Mouse (Mus musculus) heart, postnatal 25 days (tissue): ENCODE measurements around the gene Slc9a3r2. TPM values are rescaled to one million over a fixed set of nuclear protein-coding genes. Genes with fewer than 3 reads are reported as not detected.

Source experiments
- DNase-seq: peaks from one replicate; pipeline ENCODE4 v3.0.0; 2022; ENCODE audit warnings: low spot score
- intact Hi-C: fragments of 180-260 bp; cut with DNase I; formaldehyde crosslinking; loops from one replicate; pipeline ENCODE4 v1.15.1; 2025
- microRNA-seq: library from miRNA; unstranded; fragments of <30 nt; microRNA quantifications from one replicate; pipeline ENCODE4 v1.2.0, GENCODE M21; 2022
- total RNA-seq, 2 experiments: library from RNA; stranded (reverse); gene quantifications; 2 replicates each; pipeline ENCODE4 v1.2.3; 2021

Slc9a3r2 gene
- total RNA-seq, 2 experiments from 2014 or later: 96.0 to 135 TPM

DNA sequence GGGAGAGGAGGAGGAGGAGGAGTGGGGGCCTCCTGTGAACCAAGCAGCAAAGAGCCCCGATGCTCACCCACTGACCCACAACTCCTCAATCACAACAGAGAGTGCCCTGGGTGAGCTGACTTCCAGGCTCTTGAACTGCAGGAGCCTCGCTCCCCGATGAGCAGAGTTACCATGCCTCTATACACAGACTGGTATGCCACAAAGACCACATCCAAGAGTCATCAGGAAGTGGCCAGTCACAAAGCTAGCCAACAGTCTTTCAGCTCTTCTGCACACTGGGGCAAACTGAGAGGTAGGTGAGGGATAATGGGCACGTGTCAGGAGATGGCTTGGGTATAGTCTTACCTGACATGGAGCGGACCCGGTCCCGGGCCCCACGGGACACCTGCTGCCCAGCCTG is 46.2 kb downstream of the Slc9a3r2 start:
- no peak for DNase-seq
- intact Hi-C loops: no loop called here

DNA sequence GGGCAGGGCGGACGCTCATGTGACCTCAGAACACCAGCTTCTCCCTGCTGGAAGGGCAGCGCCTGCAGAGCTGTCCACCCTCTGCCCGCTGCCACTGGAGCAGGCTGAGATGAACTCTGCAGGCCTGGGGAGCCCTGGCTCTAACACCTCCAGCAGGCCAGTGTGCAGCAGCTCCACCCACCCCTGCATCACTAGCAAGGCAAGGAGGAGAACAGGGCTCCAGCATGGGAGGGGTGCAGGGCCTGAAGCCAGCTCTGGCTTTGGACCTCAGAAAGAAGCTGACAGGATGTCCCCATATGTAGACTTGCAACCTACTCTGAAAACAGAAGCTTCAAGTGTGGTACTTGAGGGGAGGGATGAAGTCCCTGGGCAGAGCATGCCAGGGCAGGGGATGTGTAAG is 49.6 kb downstream of the Slc9a3r2 start:
- no peak for DNase-seq
- intact Hi-C loops: no loop called here

DNA sequence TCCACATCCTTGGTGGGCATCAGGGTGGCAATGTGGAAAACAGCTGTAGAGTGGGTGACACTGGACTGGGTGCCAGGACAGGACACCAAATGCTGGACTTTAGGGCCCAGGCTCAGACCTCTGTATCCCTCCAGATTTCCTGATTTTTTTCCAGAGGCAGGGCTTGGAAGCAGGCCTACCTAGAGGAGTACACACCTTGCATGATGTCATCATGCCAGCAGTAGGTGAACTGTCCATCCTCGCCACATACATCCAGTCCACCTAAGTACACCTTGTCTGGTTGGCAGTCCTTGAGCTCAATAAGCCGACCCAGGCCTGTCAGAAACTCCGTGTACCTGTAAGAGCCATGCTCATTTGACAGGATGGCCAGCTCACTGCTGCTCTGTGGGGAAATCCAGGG is 52.1 kb downstream of the Slc9a3r2 start:
- no peak for DNase-seq
- intact Hi-C loops: no loop called here

DNA sequence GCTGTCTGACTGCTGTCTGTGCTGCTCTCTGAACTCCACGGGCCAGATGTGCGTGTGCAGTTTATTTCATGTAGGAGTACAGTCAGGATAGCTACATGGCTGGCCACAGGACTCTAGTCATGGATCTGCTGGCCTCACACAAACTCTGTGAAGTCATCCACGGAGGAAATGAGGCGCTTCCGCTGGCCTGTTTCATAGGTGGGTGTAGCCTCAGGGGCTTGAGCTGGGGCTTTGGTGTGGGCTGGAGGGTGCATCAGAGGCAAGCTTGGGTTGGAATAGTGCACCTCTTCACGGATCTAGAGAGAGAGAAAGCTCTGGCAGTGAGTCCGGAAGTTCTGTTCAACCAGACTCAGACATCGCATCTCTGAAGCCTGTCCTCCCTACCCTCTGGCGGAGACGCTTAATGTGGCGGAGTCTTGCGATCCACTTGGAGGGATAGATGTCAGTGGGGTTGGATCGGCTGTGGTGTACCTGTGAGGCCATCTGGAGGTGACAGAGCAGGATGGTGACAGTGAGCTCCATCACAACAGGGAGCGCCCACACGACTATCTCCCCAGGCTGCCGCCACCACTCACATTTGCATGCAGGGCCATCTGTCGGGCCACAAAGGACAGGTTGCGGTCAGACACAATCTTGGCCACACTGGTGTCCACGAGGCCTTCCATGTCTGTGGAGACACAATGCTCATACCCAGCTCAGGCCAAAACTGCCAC is 53.5 kb downstream of the Slc9a3r2 start:
- DNase-seq: no peak
- intact Hi-C loops: no loop called here

DNA sequence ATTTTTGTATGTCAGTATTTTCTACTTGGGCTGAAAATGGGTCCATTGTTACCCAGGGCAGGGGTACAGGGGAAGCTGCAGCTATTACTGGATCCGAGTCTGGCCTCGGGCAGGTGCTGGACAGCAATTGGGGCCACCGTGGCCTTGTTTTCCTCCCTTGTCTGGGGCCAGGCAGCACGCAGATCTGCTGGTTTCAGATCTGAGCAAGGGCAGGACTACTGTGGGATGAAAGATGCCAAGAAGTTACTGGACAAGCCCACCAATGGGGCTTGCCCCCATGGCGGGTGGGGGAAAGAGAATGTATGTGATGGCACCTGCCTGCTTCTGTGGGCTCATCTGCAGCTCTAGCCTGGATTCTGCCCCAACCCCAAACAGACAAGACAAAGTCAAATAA is 54.1 kb downstream of the Slc9a3r2 start:
- DNase-seq: no peak
- intact Hi-C loops: no loop called here

DNA sequence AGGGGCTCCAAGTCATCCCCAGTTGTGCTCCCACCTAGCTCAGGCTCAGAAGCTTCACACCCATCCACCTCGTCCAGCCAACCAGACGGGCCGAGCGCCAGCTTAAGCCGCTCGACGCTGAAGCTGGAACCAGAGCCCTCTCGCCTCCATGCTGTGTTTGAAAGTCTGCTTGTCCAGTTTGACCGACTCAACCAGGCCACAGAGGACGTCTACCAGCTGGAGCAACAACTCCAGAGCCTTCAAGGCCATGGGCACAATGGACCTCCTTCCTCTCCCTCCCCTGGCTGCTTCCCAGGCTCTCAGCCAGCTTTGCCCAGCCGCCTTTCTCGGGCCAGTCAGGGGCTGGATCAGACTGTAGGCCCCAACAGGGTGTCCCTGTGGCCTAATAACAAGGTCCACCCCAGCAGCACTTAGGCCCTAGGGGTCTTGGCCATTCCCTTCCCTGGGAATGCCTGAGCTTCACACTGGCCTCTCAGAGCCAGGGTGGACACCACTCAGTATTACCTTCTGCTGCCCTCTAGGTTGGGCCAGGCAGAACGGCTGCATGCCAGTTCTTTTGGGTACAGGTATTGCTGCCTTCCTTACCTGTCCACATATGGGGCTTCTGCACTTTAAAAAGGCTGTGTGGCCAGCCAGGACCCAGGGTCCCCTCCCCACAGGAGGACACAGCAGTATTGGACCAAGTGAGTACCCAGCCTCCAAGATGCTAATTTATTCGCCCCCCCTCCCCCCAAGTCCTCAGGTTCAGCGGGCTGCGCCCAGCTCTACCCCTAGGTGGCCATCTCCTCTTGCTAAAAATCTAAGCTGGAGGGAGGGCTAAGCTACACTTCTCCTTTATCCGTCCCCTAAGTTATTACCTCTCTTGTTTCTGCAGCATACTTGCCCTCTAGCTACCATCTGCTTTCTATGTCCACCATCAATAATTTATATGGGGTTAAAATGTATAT is 54.7 kb downstream of the Slc9a3r2 start:
- intact Hi-C loops: no loop called here
- DNase-seq: no peak

DNA sequence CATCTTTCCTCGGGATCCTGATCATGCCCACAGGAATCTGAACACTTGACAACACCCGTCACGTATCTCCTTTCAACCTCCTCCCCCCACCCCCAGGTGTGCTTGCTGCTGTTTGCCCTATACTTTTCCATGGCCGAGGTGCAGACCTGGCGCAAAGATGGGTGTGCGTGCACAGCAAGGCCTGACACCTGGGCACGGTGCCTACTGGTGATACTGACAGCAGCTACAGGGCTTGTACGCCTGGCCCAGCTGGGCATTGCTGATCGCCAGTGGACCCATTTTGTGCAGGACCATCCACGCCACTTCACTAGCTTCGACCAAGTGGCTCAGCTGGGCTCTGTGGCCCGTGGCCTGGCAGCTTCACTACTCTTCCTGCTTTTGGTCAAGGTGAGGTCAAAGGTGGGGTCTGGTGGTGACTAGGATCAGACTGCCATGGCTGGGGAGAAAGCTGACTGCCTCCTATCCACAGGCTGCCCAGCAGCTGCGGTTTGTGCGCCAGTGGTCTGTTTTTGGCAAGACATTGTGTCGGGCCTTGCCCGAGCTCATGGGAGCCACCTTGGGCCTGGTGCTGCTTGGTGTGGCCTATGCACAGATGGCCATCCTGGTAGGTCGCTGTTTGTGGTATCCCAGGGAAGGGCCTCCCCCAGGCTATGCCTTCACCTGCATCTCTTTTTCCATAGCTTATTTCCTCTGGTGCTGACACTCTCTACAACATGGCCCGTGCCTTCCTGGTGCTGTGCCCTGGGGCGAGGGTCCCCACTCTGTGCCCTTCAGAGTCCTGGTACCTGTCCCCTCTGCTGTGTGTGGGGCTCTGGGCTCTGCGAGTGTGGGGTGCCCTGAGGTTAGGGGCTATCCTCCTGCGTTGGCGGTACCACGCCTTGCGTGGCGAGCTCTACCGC is 55.9 kb downstream of the Slc9a3r2 start:
- no peak for DNase-seq
- intact Hi-C loops: no loop called here

DNA sequence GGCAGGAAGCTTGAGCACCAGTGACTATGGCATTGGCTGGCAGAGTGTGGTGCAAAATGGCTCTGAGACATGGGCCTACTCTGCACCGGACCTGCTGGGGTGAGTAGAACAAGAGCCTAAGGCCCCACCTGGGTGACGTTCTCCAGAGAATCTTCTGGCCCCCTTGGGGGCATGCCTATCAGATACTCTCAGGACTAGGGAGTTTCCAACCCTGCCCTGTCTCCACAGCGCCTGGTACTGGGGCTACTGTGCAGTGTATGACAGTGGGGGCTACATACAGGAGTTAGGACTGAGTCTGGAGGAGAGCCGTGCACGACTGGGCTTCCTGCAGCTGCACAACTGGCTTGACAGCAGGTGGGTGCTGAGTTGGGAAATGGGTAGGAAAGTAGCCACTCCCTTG is 56.9 kb downstream of the Slc9a3r2 start:
- DNase-seq: no peak
- intact Hi-C loops: no loop called here

DNA sequence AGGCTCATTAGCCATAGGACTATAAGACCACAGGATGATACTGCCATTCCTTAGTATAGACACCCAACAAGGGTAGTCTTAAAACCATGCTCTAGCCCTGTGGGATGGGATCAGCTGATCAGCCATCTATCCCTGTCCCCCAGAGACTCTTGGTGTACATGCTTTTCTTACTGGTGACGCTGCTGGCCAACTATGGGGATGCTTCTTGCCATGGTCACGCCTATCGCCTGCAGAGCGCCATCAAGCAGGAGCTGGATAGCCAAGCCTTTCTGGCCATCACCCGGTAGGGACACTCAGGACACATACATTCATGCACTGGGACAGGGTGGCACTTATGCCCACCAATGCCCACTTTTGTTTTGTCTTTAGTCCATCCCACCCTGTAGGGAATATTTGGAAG is 58.4 kb downstream of the Slc9a3r2 start:
- intact Hi-C loops: no loop called here
- no peak for DNase-seq

DNA sequence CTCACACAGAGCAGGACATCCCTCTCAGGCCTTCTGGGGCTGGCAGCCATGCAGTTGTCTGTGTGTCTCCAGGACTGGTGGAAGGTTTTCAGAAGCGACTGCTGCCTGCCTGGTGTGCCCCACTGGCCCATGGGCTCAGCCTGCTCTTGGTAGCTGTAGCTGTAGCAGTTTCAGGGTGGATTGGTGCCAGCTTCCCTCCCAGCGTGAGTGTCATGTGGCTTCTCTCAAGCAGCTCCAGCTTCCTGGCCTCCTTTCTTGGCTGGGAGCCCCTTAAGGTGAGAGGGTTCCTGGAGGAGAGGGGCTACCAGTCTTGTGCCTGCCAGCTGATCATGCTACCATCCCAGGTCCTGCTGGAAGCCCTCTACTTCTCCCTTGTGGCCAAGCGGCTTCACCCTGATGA is 59.2 kb downstream of the Slc9a3r2 start:
- no peak for DNase-seq
- intact Hi-C loops: no loop called here

Small RNAs within 50 kb of the gene (microRNA-seq; reads per million reads assigned to microRNA genes)
- not detected for gene Gm24589

Other genes with a start within 250 kb of the Slc9a3r2 start
- 10 to 100 TPM; 60.3 to 60.5 TPM for gene Rnps1, start 235.8 kb downstream of the Slc9a3r2 start, total RNA-seq
- 100 to 1,000 TPM; 409 to 483 TPM for gene Eci1, start 223.7 kb downstream of the Slc9a3r2 start, total RNA-seq
- gene Dnase1l2, start 207.2 kb downstream of the Slc9a3r2 start, total RNA-seq: 1 to 10 TPM in 1 of 2 experiments, under 1 TPM in 1; 0.78 to 1.2 TPM
- 10 to 100 TPM; 11.1 to 11.4 TPM for gene E4f1, start 180.0 kb downstream of the Slc9a3r2 start, total RNA-seq
- gene Pgp, start 179.9 kb downstream of the Slc9a3r2 start, total RNA-seq: 10 to 100 TPM; 42.3 to 43.3 TPM
- not detected for gene Bricd5, start 176.4 kb downstream of the Slc9a3r2 start, total RNA-seq
- 10 to 100 TPM in 1 of 2 experiments, 1 to 10 TPM in 1; 9.4 to 11.3 TPM for gene Mlst8, start 171.2 kb downstream of the Slc9a3r2 start, total RNA-seq
- under 1 TPM; 0.14 to 0.39 TPM for gene Caskin1, start 161.7 kb downstream of the Slc9a3r2 start, total RNA-seq
- gene Traf7, start 122.4 kb downstream of the Slc9a3r2 start, total RNA-seq: 10 to 100 TPM; 43.6 to 54.1 TPM
- not detected for gene Rab26, start 116.1 kb downstream of the Slc9a3r2 start, total RNA-seq
- 10 to 100 TPM; 41.2 to 50.6 TPM for gene Pkd1, start 100.5 kb downstream of the Slc9a3r2 start, total RNA-seq
- gene Tsc2, start 17.7 kb downstream of the Slc9a3r2 start, total RNA-seq: 100 to 1,000 TPM in 1 of 2 experiments, 10 to 100 TPM in 1; 93.9 to 101 TPM
- 1 to 10 TPM; 2.8 to 3.4 TPM for gene Nthl1, start 17.6 kb downstream of the Slc9a3r2 start, total RNA-seq
- gene Npw, start 8.1 kb upstream of the Slc9a3r2 start, total RNA-seq: not detected
- 10 to 100 TPM; 17.5 to 17.9 TPM for gene Zfp598, start 19.4 kb upstream of the Slc9a3r2 start, total RNA-seq
- gene Syngr3, start 39.6 kb upstream of the Slc9a3r2 start, total RNA-seq: not detected
- gene Gfer, start 45.8 kb upstream of the Slc9a3r2 start, total RNA-seq: 10 to 100 TPM; 21.9 to 22.1 TPM
- gene Noxo1, start 45.9 kb upstream of the Slc9a3r2 start, total RNA-seq: under 1 TPM; 0.50 to 0.55 TPM
- gene Tbl3, start 57.3 kb upstream of the Slc9a3r2 start, total RNA-seq: 10 to 100 TPM; 16.0 to 16.9 TPM
- not detected for gene Rnf151, start 67.7 kb upstream of the Slc9a3r2 start, total RNA-seq
- gene Rps2, start 67.8 kb upstream of the Slc9a3r2 start, total RNA-seq: 100 to 1,000 TPM; 745 to 758 TPM
- gene Ndufb10, start 74.2 kb upstream of the Slc9a3r2 start, total RNA-seq: 1,000 to 10,000 TPM; 1,080 to 1,118 TPM
- 100 to 1,000 TPM; 375 to 390 TPM for gene Rpl3l, start 77.5 kb upstream of the Slc9a3r2 start, total RNA-seq
- gene Msrb1, start 86.3 kb upstream of the Slc9a3r2 start, total RNA-seq: 100 to 1,000 TPM; 191 to 194 TPM
- gene Hs3st6, start 102.7 kb upstream of the Slc9a3r2 start, total RNA-seq: not detected
- not detected for gene Meiob, start 154.0 kb upstream of the Slc9a3r2 start, total RNA-seq
- gene Hagh, start 189.8 kb upstream of the Slc9a3r2 start, total RNA-seq: 100 to 1,000 TPM in 1 of 2 experiments, 10 to 100 TPM in 1; 97.1 to 108 TPM
- gene Fahd1, start 200.0 kb upstream of the Slc9a3r2 start, total RNA-seq: 10 to 100 TPM; 88.1 to 88.6 TPM
- gene Igfals, start 215.7 kb upstream of the Slc9a3r2 start, total RNA-seq: 1 to 10 TPM; 6.9 TPM
- 10 to 100 TPM; 18.2 to 19.4 TPM for gene Nubp2, start 236.0 kb upstream of the Slc9a3r2 start, total RNA-seq
- 10 to 100 TPM; 33.4 to 36.3 TPM for gene Spsb3, start 236.3 kb upstream of the Slc9a3r2 start, total RNA-seq
- 10 to 100 TPM; 17.8 to 19.9 TPM for gene Eme2, start 244.8 kb upstream of the Slc9a3r2 start, total RNA-seq
- 100 to 1,000 TPM; 110 to 111 TPM for gene Mrps34, start 244.8 kb upstream of the Slc9a3r2 start, total RNA-seq
- 10 to 100 TPM; 33.9 to 35.6 TPM for gene Nme3, start 246.2 kb upstream of the Slc9a3r2 start, total RNA-seq